Mouse (Mus musculus): ENCODE measurements around the gene Nrxn3. TPM values are rescaled to one million over a fixed set of nuclear protein-coding genes. Genes with fewer than 3 reads are reported as not detected.

The Nrxn3 gene
- polyA plus RNA-seq, 1 experiment from 2014 or later: 53.1 TPM

GRCm38 (mm10) chr12:88868288-88868687 lies 145.6 kb downstream of the Nrxn3 start:
- no peaks in the 10 kb centered on the region for H3K27me3 ChIP-seq
- no peaks in the 10 kb centered on the region for H3K9me3 ChIP-seq (replicated peaks)
- H3K36me3 ChIP-seq: no peaks in the 10 kb centered on the region
- ATAC-seq (ENCODE audit: low FRiP score): no peak
- no peak overlapping the region for H3K4me2 ChIP-seq (replicated peaks)
- no peak overlapping the region for H3K9ac ChIP-seq
- H3K4me1 ChIP-seq: peaks cover 12% of the 10 kb centered on the region; the same call in 1 of the 2 replicates
- H3K4me3 ChIP-seq: no peak overlapping the region
- H3K27ac ChIP-seq: no peak overlapping the region

DNA sequence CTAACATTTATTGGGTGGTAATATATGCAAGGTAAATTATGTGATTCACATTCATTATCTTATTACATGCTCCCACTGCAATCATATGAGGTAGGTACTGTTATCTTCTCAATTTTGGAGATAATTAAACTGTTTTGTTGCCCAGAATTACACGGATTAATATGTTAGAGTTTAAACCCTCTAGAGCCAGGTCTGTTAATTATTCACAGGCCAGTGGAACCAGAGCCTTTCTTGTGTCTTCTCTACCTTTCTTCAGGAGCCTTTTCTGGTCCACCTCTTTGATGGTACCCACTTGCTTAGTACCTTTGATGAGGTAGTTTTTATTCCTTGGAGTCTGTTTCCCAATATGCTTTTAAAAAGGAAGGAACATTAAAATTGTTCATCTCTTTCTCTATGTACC lies 174.7 kb downstream of the Nrxn3 start:
- H3K27me3 ChIP-seq: no peaks in the 10 kb centered on the region
- H3K9me3 ChIP-seq (replicated peaks): no peaks in the 10 kb centered on the region
- no peak overlapping the region for H3K9ac ChIP-seq
- H3K4me1 ChIP-seq: peaks cover 12% of the 10 kb centered on the region
- 78% methylated on average over 1 of the region's 1 CpGs for WGBS
- no peak for ATAC-seq (ENCODE audit: low FRiP score)
- H3K4me2 ChIP-seq (replicated peaks): no peak overlapping the region
- no peaks in the 10 kb centered on the region for H3K36me3 ChIP-seq
- H3K27ac ChIP-seq: no peak overlapping the region
- H3K4me3 ChIP-seq: no peak overlapping the region

- 37% methylated on average over 7 of the region's 7 CpGs for WGBS
- H3K4me2 ChIP-seq (replicated peaks): no peak overlapping the region
- ATAC-seq (ENCODE audit: low FRiP score): peak; percentile 62
- no peak overlapping the region for H3K9ac ChIP-seq
- peaks cover 12% of the 10 kb centered on the region for H3K4me1 ChIP-seq
- H3K27ac ChIP-seq: 0 out of 2 replicates have a peak overlapping the region, but pooled peaks have one; percentile 35
- H3K36me3 ChIP-seq: no peaks in the 10 kb centered on the region
- H3K9me3 ChIP-seq (replicated peaks): no peaks in the 10 kb centered on the region
- no peak overlapping the region for H3K4me3 ChIP-seq
- no peaks in the 10 kb centered on the region for H3K27me3 ChIP-seq
Observed at GRCm38 (mm10) chr12:88900014-88900727, 177.5 kb downstream of the Nrxn3 start.

DNA sequence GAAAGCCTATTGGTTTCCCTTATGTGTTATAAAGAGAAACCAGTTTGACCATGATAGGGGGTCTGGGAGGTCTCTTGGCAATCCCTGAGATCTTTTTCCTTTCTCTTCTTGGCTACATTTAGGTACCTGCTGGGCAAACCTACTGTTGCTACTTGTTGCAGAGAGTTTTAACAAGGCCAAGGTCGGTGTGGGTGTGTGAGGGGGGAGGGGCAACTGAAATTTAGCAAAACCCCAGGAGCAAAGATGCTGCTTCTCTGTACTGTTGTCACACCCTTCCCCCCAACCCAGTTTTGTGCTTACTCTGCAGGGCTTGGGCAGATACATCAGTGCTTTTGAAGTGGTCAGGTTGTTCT lies 178.0 kb downstream of the Nrxn3 start:
- Histone ChIP-seq H3K27me3 (no peaks in the 10 kb centered on the region), H3K4me1 (peaks cover 12% of the 10 kb centered on the region), H3K36me3 (no peaks in the 10 kb centered on the region), H3K27ac (no peak overlapping the region), H3K9me3 (replicated peaks) (no peaks in the 10 kb centered on the region), H3K9ac (no peak overlapping the region), H3K4me2 (replicated peaks) (no peak overlapping the region), H3K4me3 (no peak overlapping the region)
- 13% methylated on average over 1 of the region's 1 CpGs for WGBS
- no peak for ATAC-seq (ENCODE audit: low FRiP score)

DNA sequence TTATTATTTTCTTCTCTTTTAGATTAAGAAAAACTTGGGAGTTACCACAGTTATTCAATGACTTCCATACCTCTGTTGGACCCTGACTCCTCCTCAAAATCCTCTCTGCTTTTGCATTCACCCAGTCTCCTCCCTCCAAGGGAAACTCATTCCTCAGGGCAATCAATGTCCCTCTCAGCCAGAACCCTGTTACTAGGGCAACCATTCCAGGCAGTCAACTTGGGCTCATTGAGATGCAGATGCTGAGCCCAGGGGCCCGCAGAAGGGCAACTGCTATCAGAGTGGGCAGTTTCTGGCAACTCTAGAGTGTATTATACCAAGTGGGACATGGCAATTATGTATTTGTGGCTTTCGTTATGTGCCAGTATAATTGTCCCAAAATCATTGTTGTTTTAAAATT lies 188.1 kb downstream of the Nrxn3 start:
- Histone ChIP-seq H3K4me2 (replicated peaks) (no peak overlapping the region), H3K27me3 (no peaks in the 10 kb centered on the region), H3K4me1 (peaks cover 9% of the 10 kb centered on the region), H3K9me3 (replicated peaks) (no peaks in the 10 kb centered on the region), H3K36me3 (no peaks in the 10 kb centered on the region), H3K4me3 (no peak overlapping the region), H3K27ac (peak overlapping the region; percentile 64), H3K9ac (no peak overlapping the region)
- WGBS: 15% methylated on average over 2 of the region's 2 CpGs
- ATAC-seq (ENCODE audit: low FRiP score): peak; percentile 91

- ATAC-seq (ENCODE audit: low FRiP score): no peak
- WGBS: 55% methylated on average over 2 of the region's 2 CpGs
Observed at GRCm38 (mm10) chr12:88916752-88917151, 194.1 kb downstream of the Nrxn3 start.

DNA sequence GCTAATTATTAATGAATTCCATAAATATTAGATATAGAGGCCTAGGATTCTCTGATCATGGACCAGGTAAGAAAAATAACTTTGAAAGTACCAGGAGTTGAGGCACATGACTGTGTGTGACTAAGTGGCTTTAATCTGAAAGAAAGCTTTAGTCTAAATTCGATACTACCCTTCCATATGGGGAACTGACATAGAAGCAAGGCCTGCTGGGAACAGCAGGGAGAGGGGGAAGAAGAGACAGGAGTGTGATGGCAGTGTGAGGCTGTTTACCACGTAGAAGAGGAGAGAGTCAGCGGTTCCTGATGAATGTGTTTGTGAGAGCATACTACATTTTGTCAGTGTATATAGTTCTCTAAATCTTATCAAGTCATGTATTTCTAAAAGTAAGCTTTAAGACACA lies 202.2 kb downstream of the Nrxn3 start:
- Histone ChIP-seq H3K27me3 (no peaks in the 10 kb centered on the region), H3K4me2 (replicated peaks) (no peak overlapping the region), H3K4me1 (no peaks in the 10 kb centered on the region), H3K36me3 (no peaks in the 10 kb centered on the region), H3K9me3 (replicated peaks) (no peaks in the 10 kb centered on the region), H3K27ac (no peak overlapping the region), H3K4me3 (no peak overlapping the region), H3K9ac (no peak overlapping the region)
- no peak for ATAC-seq (ENCODE audit: low FRiP score)
- WGBS: 63% methylated on average over 3 of the region's 3 CpGs

More at GRCm38 (mm10) chr12:88916752-88917151, 194.1 kb downstream of the Nrxn3 start:
- Histone ChIP-seq H3K9me3 (replicated peaks) (no peaks in the 10 kb centered on the region), H3K4me3 (no peak overlapping the region), H3K36me3 (no peaks in the 10 kb centered on the region), H3K27me3 (no peaks in the 10 kb centered on the region), H3K4me2 (replicated peaks) (no peak overlapping the region), H3K9ac (no peak overlapping the region), H3K27ac (no peak overlapping the region), H3K4me1 (no peaks in the 10 kb centered on the region)

DNA sequence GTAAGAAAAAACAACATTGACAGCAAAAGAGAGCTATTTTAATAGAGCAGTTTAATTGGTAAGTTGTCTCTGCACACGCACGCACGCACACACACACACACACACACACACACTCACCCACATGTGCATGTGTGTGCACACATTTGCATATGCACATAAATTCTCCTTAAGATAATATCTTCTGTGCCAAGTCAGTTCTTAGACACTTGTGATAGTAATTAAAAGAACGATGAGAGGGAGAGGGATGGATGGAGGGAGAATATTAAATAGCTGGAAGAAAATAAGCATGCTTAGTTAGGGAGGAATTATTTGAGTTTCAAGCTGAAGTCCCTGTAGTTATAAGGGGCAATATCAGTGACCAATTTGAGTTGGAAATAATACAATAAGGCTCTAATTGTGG lies 203.6 kb downstream of the Nrxn3 start:
- Histone ChIP-seq H3K27ac (no peak overlapping the region), H3K4me1 (no peaks in the 10 kb centered on the region), H3K9ac (no peak overlapping the region), H3K36me3 (no peaks in the 10 kb centered on the region), H3K27me3 (no peaks in the 10 kb centered on the region), H3K4me3 (no peak overlapping the region), H3K4me2 (replicated peaks) (no peak overlapping the region), H3K9me3 (replicated peaks) (no peaks in the 10 kb centered on the region)
- 89% methylated on average over 4 of the region's 4 CpGs for WGBS
- ATAC-seq (ENCODE audit: low FRiP score): no peak

DNA sequence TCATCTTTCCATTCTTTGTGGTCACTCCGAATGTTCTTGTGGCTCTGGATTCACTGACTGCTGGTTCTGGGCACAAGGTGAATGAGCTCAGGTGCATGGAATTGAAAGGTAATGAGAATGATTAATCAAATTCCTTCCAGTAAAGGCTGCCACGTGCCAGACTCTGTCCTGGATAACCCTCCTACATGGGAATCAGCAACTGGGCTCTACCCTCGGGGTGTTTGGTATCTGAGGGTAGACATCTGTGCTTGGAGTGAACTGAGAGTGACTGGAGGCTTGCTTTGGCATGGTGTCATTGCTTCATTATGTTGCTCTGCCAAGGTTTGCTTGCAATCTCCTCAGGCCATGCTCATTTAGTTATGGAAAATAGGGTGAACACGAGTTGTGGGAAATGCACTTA lies 209.0 kb downstream of the Nrxn3 start:
- H3K4me3 ChIP-seq: no peak overlapping the region
- H3K4me1 ChIP-seq: no peaks in the 10 kb centered on the region
- no peaks in the 10 kb centered on the region for H3K36me3 ChIP-seq
- no peak overlapping the region for H3K4me2 ChIP-seq (replicated peaks)
- H3K27ac ChIP-seq: no peak overlapping the region
- no peak overlapping the region for H3K9ac ChIP-seq
- WGBS: 70% methylated on average over 4 of the region's 4 CpGs
- H3K9me3 ChIP-seq (replicated peaks): no peaks in the 10 kb centered on the region
- ATAC-seq (ENCODE audit: low FRiP score): 0 out of 2 replicates have a peak, but pooled peaks have one; percentile 46
- H3K27me3 ChIP-seq: no peaks in the 10 kb centered on the region

DNA sequence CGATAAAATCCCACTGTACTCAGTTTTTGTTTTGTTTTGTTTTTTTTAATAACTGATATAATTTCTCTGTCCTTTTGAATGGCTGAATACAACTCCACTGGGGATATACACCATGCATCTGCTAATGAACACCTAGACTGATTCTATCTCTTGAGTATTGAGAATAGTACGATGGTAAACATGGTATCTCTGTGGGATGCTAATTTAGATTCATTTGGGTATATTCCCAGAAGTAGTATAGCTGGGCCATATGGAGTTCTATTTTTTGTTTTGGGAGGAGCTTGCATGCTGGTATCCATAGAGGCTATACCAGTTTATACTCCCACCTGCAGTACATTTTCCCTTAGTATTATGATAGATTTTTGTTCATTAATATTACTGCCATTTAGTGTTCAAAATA lies 217.0 kb downstream of the Nrxn3 start:
- no peaks in the 10 kb centered on the region for H3K36me3 ChIP-seq
- WGBS: 77% methylated on average over 2 of the region's 2 CpGs
- H3K4me2 ChIP-seq (replicated peaks): no peak overlapping the region
- H3K4me3 ChIP-seq: no peak overlapping the region
- H3K9ac ChIP-seq: no peak overlapping the region
- H3K27ac ChIP-seq: no peak overlapping the region
- H3K27me3 ChIP-seq: no peaks in the 10 kb centered on the region
- H3K9me3 ChIP-seq (replicated peaks): no peaks in the 10 kb centered on the region
- no peak for ATAC-seq (ENCODE audit: low FRiP score)
- H3K4me1 ChIP-seq: no peaks in the 10 kb centered on the region

DNA sequence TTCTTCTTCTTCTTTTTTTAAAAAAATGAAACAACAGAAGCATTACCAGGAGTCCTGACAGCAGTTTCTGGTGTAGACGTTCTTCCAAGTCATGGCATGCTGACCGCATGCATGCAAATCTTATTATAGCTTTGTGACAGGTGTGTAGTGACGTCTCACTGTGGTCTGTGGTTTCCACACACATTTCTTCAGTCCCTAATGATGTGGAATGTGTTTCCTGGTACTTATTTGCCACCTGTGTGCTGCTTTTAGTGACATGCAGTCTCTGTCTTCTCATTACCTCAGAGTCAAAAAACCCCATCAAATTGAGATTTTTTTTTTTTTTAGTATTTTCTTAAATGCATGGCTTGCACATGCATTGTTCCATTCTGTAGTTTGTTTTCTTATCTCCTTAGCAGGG lies 222.3 kb downstream of the Nrxn3 start:
- Histone ChIP-seq H3K36me3 (no peaks in the 10 kb centered on the region), H3K9me3 (replicated peaks) (no peaks in the 10 kb centered on the region), H3K9ac (no peak overlapping the region), H3K4me3 (no peak overlapping the region), H3K4me1 (no peaks in the 10 kb centered on the region), H3K27ac (no peak overlapping the region), H3K27me3 (no peaks in the 10 kb centered on the region), H3K4me2 (replicated peaks) (no peak overlapping the region)
- WGBS: 75% methylated on average over 3 of the region's 3 CpGs
- ATAC-seq (ENCODE audit: low FRiP score): no peak

DNA sequence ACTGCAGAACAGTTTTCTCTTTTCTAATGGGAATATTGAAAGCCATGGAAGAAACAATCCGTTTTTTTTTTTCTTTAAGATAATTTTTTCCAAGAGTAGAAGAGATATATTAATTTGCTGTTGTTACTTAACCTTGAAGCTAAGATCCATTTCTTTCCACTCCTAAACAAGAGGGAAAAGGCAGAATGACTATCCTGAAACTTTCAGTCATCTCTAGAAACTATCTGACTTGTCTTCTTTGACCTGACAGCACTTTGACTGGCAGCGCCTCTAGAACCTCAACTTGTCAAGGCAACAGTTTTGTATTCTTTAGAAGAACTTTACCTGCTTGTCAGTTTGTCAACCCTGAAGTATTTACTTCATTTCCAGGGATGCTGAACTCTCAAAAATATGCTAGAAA lies 227.2 kb downstream of the Nrxn3 start:
- no peaks in the 10 kb centered on the region for H3K36me3 ChIP-seq
- ATAC-seq (ENCODE audit: low FRiP score): no peak
- H3K4me3 ChIP-seq: no peak overlapping the region
- no peaks in the 10 kb centered on the region for H3K9me3 ChIP-seq (replicated peaks)
- no peaks in the 10 kb centered on the region for H3K4me1 ChIP-seq
- WGBS: 90% methylated on average over 2 of the region's 2 CpGs
- H3K27ac ChIP-seq: no peak overlapping the region
- H3K4me2 ChIP-seq (replicated peaks): no peak overlapping the region
- no peaks in the 10 kb centered on the region for H3K27me3 ChIP-seq
- H3K9ac ChIP-seq: no peak overlapping the region

- Histone ChIP-seq H3K9me3 (replicated peaks) (no peaks in the 10 kb centered on the region), H3K4me3 (no peak overlapping the region), H3K9ac (no peak overlapping the region), H3K27me3 (no peaks in the 10 kb centered on the region), H3K4me1 (no peaks in the 10 kb centered on the region), H3K36me3 (no peaks in the 10 kb centered on the region), H3K4me2 (replicated peaks) (no peak overlapping the region), H3K27ac (no peak overlapping the region)
- no peak for ATAC-seq (ENCODE audit: low FRiP score)
- WGBS: 75% methylated on average over 7 of the region's 7 CpGs
Observed at GRCm38 (mm10) chr12:88952937-88953600, 230.4 kb downstream of the Nrxn3 start.

Measured in hindbrain, embryonic 12.5 days (tissue).